Mouse (Mus musculus) forebrain, postnatal 0 days (tissue): ENCODE measurements around the gene Rpl3. TPM values are rescaled to one million over a fixed set of nuclear protein-coding genes. Genes with fewer than 3 reads are reported as not detected.
A peak's percentile ranks its signal among the peaks of the same experiment; 100 is the strongest.

Experiments
- ATAC-seq: fragments of 200-750 bp; cut with Nextera tagmentation; 2 replicates; pipeline ENCODE4 v1.8.0; 2017; ENCODE audit warnings: mild to moderate bottlenecking, moderate library complexity
- DNase-seq: peaks from one replicate; pipeline ENCODE4 v3.0.0-alpha.2; 2015
- H3K27ac ChIP-seq: fragments of 300-500 bp; sonication (generic); 2 replicates; pipeline ENCODE4 v1.5.1; 2014; ENCODE audit warnings: low read depth, mild to moderate bottlenecking, antibody characterized with exemption, low read length, moderate library complexity, mixed read lengths
- H3K27me3 ChIP-seq: fragments of 300-500 bp; sonication (generic); 2 replicates; pipeline ENCODE4 v1.6.1; 2014; ENCODE audit warnings: mild to moderate bottlenecking, low read length, mixed read lengths; ENCODE audit not compliant: insufficient read depth
- H3K36me3 ChIP-seq: fragments of 300-500 bp; sonication (generic); 2 replicates; pipeline ENCODE4 v1.6.1; 2014; ENCODE audit warnings: mild to moderate bottlenecking, moderate library complexity; ENCODE audit not compliant: insufficient read depth
- H3K4me1 ChIP-seq: fragments of 300-500 bp; sonication (generic); 2 replicates; pipeline ENCODE4 v1.6.1; 2014; ENCODE audit warnings: antibody characterized with exemption; ENCODE audit not compliant: insufficient read depth
- H3K4me2 ChIP-seq: fragments of 300-500 bp; sonication (generic); 2 replicates; pipeline ENCODE4 v1.6.1; 2014; ENCODE audit warnings: low read depth, mild to moderate bottlenecking, moderate library complexity
- H3K4me3 ChIP-seq: fragments of 300-500 bp; sonication (generic); 2 replicates; pipeline ENCODE4 v1.5.1; 2014; ENCODE audit warnings: low read depth, low read length, mixed read lengths
- H3K9ac ChIP-seq: fragments of 300-500 bp; sonication (generic); 2 replicates; pipeline ENCODE4 v1.6.1; 2014; ENCODE audit warnings: mild to moderate bottlenecking
- H3K9me3 ChIP-seq: fragments of 300-500 bp; sonication (generic); 2 replicates; pipeline ENCODE4 v1.6.1; 2016; ENCODE audit warnings: low read length
- CTCF ChIP-seq: sonication (generic); IDR thresholded peaks from 2 replicates; pipeline ENCODE4 v1.5.1; 2016; ENCODE audit warnings: antibody characterized with exemption, control low read depth, low read depth
- WGBS: fragments of 180-500 bp; shearing (Covaris S2); extraction: QIAGEN DNeasy Blood & Tissue Kit; methylation state at CpG from one replicate; pipeline ENCODE4 v1.1.7; 2014; 5-methylcytosine and 5-hydroxymethylcytosine counted together
- polyA plus RNA-seq: library from polyadenylated mRNA; unstranded; fragments of >200 nt; fragmentation: Nextera tagmentation; extraction: Ambion mirVana; gene quantifications from 2 replicates; pipeline ENCODE4 v1.2.1, GENCODE M21; 2015
- total RNA-seq: library from RNA; depleted of rRNA; stranded (reverse); fragments of >200 nt; gene quantifications from 2 replicates; pipeline ENCODE4 v1.2.3, GENCODE M21; 2014

Rpl3 gene
- total and polyA plus RNA-seq, 2 experiments from 2014 or later, result 578 to 804 TPM

DNA sequence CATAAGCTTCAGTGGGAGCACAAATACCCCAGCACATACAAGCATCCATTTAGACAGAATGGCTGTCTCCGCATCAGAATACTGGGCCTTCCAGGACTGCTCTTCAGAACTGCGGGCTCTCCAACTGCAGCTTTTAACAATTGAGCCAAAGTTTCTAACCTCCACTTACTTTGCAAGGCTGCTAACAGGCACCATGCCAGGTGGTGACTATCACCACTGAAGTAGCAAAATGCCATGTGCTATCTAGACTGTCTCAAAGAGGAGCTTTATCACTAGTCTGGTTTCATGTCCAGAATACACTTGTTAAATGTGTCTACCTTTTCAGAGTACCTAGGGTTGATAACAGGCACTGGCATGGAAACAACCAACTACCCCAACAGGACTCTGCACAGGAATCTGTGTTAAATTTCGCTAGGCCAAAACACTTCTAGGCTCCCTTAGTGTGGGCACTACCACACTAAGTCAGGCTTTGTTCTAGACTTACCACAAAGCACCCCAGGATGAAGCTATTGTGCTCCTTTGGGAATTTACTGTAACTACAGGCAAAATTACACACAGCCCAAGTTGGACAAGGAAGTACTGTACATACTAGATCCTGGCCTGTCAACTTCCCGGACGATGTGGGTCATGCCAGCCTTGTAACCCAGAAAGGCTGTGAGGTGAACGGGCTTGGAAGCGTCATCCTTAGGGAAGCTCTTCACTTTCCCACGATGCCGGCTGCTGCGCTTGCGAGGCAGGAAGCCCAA lies 9.7 kb downstream of the Rpl3 start:
- peaks cover 48% of the 10 kb centered on the region for H3K36me3 ChIP-seq
- no peaks in the 10 kb centered on the region for H3K9me3 ChIP-seq
- no peak overlapping the region for H3K27ac ChIP-seq
- H3K4me1 ChIP-seq, result peaks cover 16% of the 10 kb centered on the region
- ATAC-seq (no peak), DNase-seq (no peak)
- TF ChIP-seq CTCF, result no peak
- H3K27me3 ChIP-seq, result no peaks in the 10 kb centered on the region
- H3K9ac ChIP-seq, result peak overlapping the region; percentile 88
- WGBS, result 4% methylated on average over 11 of the region's 11 CpGs
- peak overlapping the region; percentile 59 for H3K4me2 ChIP-seq
- peak overlapping the region; percentile 79 for H3K4me3 ChIP-seq

GRCm38 (mm10) chr15:80080711-80081615 lies 10.7 kb downstream of the Rpl3 start:
- Histone ChIP-seq H3K4me2 (peak overlapping the region; percentile 59), H3K27ac (no peak overlapping the region), H3K9me3 (no peaks in the 10 kb centered on the region), H3K4me3 (peak overlapping the region; percentile 0; the same call in 1 of the 2 replicates), H3K9ac (peak overlapping the region; percentile 36; the same call in 1 of the 2 replicates), H3K4me1 (peaks cover 16% of the 10 kb centered on the region), H3K36me3 (peaks cover 57% of the 10 kb centered on the region), H3K27me3 (no peaks in the 10 kb centered on the region)
- ATAC-seq (no peak), DNase-seq (peak; percentile 82)
- TF ChIP-seq CTCF, result peak; percentile 85
- WGBS, result 56% methylated on average over 9 of the region's 9 CpGs

GRCm38 (mm10) chr15:80079954-80080353 lies 11.7 kb downstream of the Rpl3 start:
- H3K4me1 ChIP-seq, result peaks cover 16% of the 10 kb centered on the region
- H3K27ac ChIP-seq, result no peak overlapping the region
- H3K9ac ChIP-seq, result no peak overlapping the region
- H3K27me3 ChIP-seq, result no peaks in the 10 kb centered on the region
- no peak for ATAC-seq
- no peak for TF ChIP-seq CTCF
- 94% methylated on average over 3 of the region's 3 CpGs for WGBS
- H3K36me3 ChIP-seq, result peaks cover 57% of the 10 kb centered on the region
- no peak overlapping the region for H3K4me2 ChIP-seq
- no peak for DNase-seq
- H3K9me3 ChIP-seq, result no peaks in the 10 kb centered on the region
- H3K4me3 ChIP-seq, result no peak overlapping the region

GRCm38 (mm10) chr15:80079129-80079668 lies 12.5 kb downstream of the Rpl3 start:
- no peak overlapping the region for H3K9ac ChIP-seq
- no peak for DNase-seq
- ATAC-seq, result no peak
- H3K9me3 ChIP-seq, result no peaks in the 10 kb centered on the region
- peaks cover 57% of the 10 kb centered on the region for H3K36me3 ChIP-seq
- H3K27ac ChIP-seq, result no peak overlapping the region
- peaks cover 16% of the 10 kb centered on the region for H3K4me1 ChIP-seq
- H3K4me3 ChIP-seq, result no peak overlapping the region
- TF ChIP-seq CTCF, result no peak
- H3K27me3 ChIP-seq, result no peaks in the 10 kb centered on the region
- H3K4me2 ChIP-seq, result no peak overlapping the region
- 93% methylated on average over 5 of the region's 5 CpGs for WGBS

- TF ChIP-seq CTCF, result peak; percentile 17; the same call in 1 of the 2 replicates
- H3K4me3 ChIP-seq, result no peak overlapping the region
- H3K9me3 ChIP-seq, result no peaks in the 10 kb centered on the region
- peaks cover 57% of the 10 kb centered on the region for H3K36me3 ChIP-seq
- H3K9ac ChIP-seq, result no peak overlapping the region
- peaks cover 13% of the 10 kb centered on the region for H3K4me1 ChIP-seq
- ATAC-seq (no peak), DNase-seq (no peak)
- no peak overlapping the region for H3K4me2 ChIP-seq
- H3K27ac ChIP-seq, result no peak overlapping the region
- 76% methylated on average over 11 of the region's 11 CpGs for WGBS
- no peaks in the 10 kb centered on the region for H3K27me3 ChIP-seq
These were observed 13.4 kb downstream of the Rpl3 start for GRCm38 (mm10) chr15:80078058-80078814.
